Mouse (Mus musculus) CH12.LX (cell line): Measurements from ENCODE around the gene Tmem206. TPM values are rescaled to one million over a fixed set of nuclear protein-coding genes. Genes with fewer than 3 reads are reported as not detected.

ENCODE experiments used
- DNase-seq: peaks from one replicate; pipeline ENCODE4 v3.0.0-alpha.2; 2013; ENCODE audit errors: extremely low read depth
- H3K27ac ChIP-seq: 2 replicates; pipeline ENCODE4 v1.5.1; 2012; ENCODE audit warnings: low read depth, mild to moderate bottlenecking, control low read depth, moderate library complexity; ENCODE audit not compliant: insufficient read depth
- H3K27me3 ChIP-seq: replicated peaks from 2 replicates; pipeline ENCODE3; 2012; ENCODE audit warnings: inconsistent platforms
- H3K36me3 ChIP-seq, 2 experiments: replicated peaks in 1 of 2; 2 replicates each; pipeline versions ENCODE3 to v1.6.1; 2012; ENCODE audit warnings: inconsistent platforms in 1 of 2, low read length in 1 of 2, mild to moderate bottlenecking in 1 of 2, mixed read lengths in 1 of 2, moderate library complexity in 1 of 2; ENCODE audit not compliant: control insufficient read depth in 1 of 2, insufficient read depth in 1 of 2
- H3K4me1 ChIP-seq, 2 experiments: 2 replicates each; pipeline ENCODE4 v1.6.1; 2012; ENCODE audit warnings: inconsistent platforms in 1 of 2, moderate library complexity in 1 of 2; ENCODE audit not compliant: insufficient read depth in 2 of 2, control insufficient read depth in 1 of 2
- H3K4me2 ChIP-seq: 2 replicates; pipeline ENCODE4 v1.6.1; 2012; ENCODE audit warnings: low read depth, mild to moderate bottlenecking, control low read depth; ENCODE audit not compliant: poor library complexity, insufficient read depth, severe bottlenecking
- H3K4me3 ChIP-seq, 3 experiments: fragments of 150-350 bp in 1 of 3; sonication (generic) in 1 of 3; replicated peaks in 1 of 3; 2 replicates each; pipeline versions ENCODE3 to v1.5.1; 2011 to 2012; ENCODE audit warnings: low read depth in 2 of 3, low read length in 2 of 3, mild to moderate bottlenecking in 2 of 3, moderate library complexity in 2 of 3, control low read depth in 1 of 3, improper control_type of control experiment in 1 of 3, inconsistent platforms in 1 of 3, mixed read lengths in 1 of 3; ENCODE audit not compliant: poor library complexity in 1 of 3
- H3K79me2 ChIP-seq: replicated peaks from 2 replicates; pipeline ENCODE4 v1.6.1; 2012; ENCODE audit warnings: mild to moderate bottlenecking, moderate library complexity; ENCODE audit not compliant: control insufficient read depth, poor library complexity, insufficient read depth, severe bottlenecking; ENCODE audit errors: extremely low read depth
- H3K9ac ChIP-seq: 2 replicates; pipeline ENCODE4 v1.6.1; 2012; ENCODE audit warnings: low read depth, mild to moderate bottlenecking, control low read depth, moderate library complexity; ENCODE audit not compliant: insufficient read depth
- H3K9me3 ChIP-seq: replicated peaks from 2 replicates; pipeline ENCODE3; 2012; ENCODE audit warnings: low read length, inconsistent platforms, mixed read lengths
- BHLHE40 ChIP-seq: IDR thresholded peaks from 2 replicates; pipeline ENCODE4 v1.6.1; 2011; ENCODE audit warnings: mild to moderate bottlenecking, low read depth, low read length, improper control_type of control experiment
- CHD2 ChIP-seq: IDR thresholded peaks from 2 replicates; pipeline ENCODE4 v1.6.1; 2011; ENCODE audit warnings: low read length, improper control_type of control experiment
- CTCF ChIP-seq, 2 experiments: IDR thresholded peaks in 1 of 2; conservative IDR thresholded peaks in 1 of 2; 2 replicates each; pipeline ENCODE4 v1.5.1; 2011 to 2012; ENCODE audit warnings: low read depth in 2 of 2, low read length in 2 of 2, improper control_type of control experiment in 1 of 2, inconsistent platforms in 1 of 2, mild to moderate bottlenecking in 1 of 2, moderate library complexity in 1 of 2
- E2F4 ChIP-seq: IDR thresholded peaks from 2 replicates; pipeline ENCODE4 v1.6.1; 2011; ENCODE audit warnings: low read depth, low read length, improper control_type of control experiment; ENCODE audit not compliant: insufficient replicate concordance
- EP300 ChIP-seq: IDR thresholded peaks from 2 replicates; pipeline ENCODE4 v1.6.1; 2011; ENCODE audit warnings: low read length, improper control_type of control experiment
- GABPA ChIP-seq: IDR thresholded peaks from 2 replicates; pipeline ENCODE4 v1.6.1; 2012; ENCODE audit warnings: low read depth, low read length, improper control_type of control experiment, inconsistent platforms; ENCODE audit not compliant: insufficient replicate concordance
- HCFC1 ChIP-seq: IDR thresholded peaks from 2 replicates; pipeline ENCODE4 v1.6.1; 2012; ENCODE audit warnings: low read depth, mild to moderate bottlenecking, inconsistent platforms, low read length, improper control_type of control experiment
- MEF2A ChIP-seq: IDR thresholded peaks from 2 replicates; pipeline ENCODE4 v1.6.1; 2014; ENCODE audit warnings: low read depth, mild to moderate bottlenecking, inconsistent platforms, low read length, improper control_type of control experiment, borderline replicate concordance
- MXI1 ChIP-seq: IDR thresholded peaks from 2 replicates; pipeline ENCODE4 v1.6.1; 2011; ENCODE audit warnings: mild to moderate bottlenecking, low read depth, low read length, improper control_type of control experiment
- MYC ChIP-seq: IDR thresholded peaks from 2 replicates; pipeline ENCODE4 v1.6.1; 2011; ENCODE audit warnings: low read depth, mild to moderate bottlenecking, improper control_type of control experiment, low read length
- PAX5 ChIP-seq: IDR thresholded peaks from 2 replicates; pipeline ENCODE4 v1.6.1; 2012; ENCODE audit warnings: low read length, inconsistent platforms, mixed read lengths
- POLR2AphosphoS2 ChIP-seq: IDR thresholded peaks from 2 replicates; pipeline ENCODE4 v1.6.1; 2011; ENCODE audit warnings: low read depth, low read length, improper control_type of control experiment
- RAD21 ChIP-seq: IDR thresholded peaks from 2 replicates; pipeline ENCODE4 v1.6.1; 2011; ENCODE audit warnings: low read depth, mild to moderate bottlenecking, low read length, improper control_type of control experiment, moderate library complexity
- TBP ChIP-seq: conservative IDR thresholded peaks from 2 replicates; pipeline ENCODE4 v1.6.1; 2011; ENCODE audit warnings: low read depth, low read length, improper control_type of control experiment
- TCF12 ChIP-seq: IDR thresholded peaks from 2 replicates; pipeline ENCODE4 v1.6.1; 2014; ENCODE audit warnings: low read depth, mild to moderate bottlenecking, inconsistent platforms, low read length, improper control_type of control experiment
- ZC3H11A ChIP-seq: IDR thresholded peaks from 2 replicates; pipeline ENCODE4 v1.6.1; 2012; ENCODE audit warnings: low read depth, mild to moderate bottlenecking, inconsistent platforms, low read length, improper control_type of control experiment
- ZNF384 ChIP-seq: IDR thresholded peaks from 2 replicates; pipeline ENCODE4 v1.6.1; 2012; ENCODE audit warnings: low read depth, low read length, improper control_type of control experiment, inconsistent platforms
- dilution Hi-C: fragments of 300-500 bp; cut with MboI; formaldehyde crosslinking; loops from 2 replicates; pipeline ENCODE4 v1.14.3; 2020; ENCODE audit warnings: low sequenced_read_pairs; ENCODE audit not compliant: extremely low pct_unique_long_range_greater_than_20kb, extremely low pct_ligation_motif_present
- in situ Hi-C: fragments of 300-500 bp; cut with MboI; formaldehyde crosslinking; loops from 3 replicates; pipeline ENCODE4 v1.14.3; 2019; ENCODE audit warnings: low sequenced_read_pairs, low pct_ligation_motif_present, low pct_unique_long_range_greater_than_20kb, mixed read lengths
- polyA plus RNA-seq: library from polyadenylated mRNA; unstranded; fragments of >175 nt; gene quantifications from 2 replicates; pipeline ENCODE4 v1.2.1, GENCODE M21; 2012; ENCODE audit warnings: low read depth; ENCODE audit not compliant: insufficient read length
- total RNA-seq, 2 experiments: library from RNA; depleted of rRNA; stranded (reverse); fragments of 300-350 nt in 1 of 2; fragments of >200 nt in 1 of 2; gene quantifications; 2 replicates each; pipeline ENCODE4 v1.2.3; 2012 to 2014

The Tmem206 gene
- total and polyA plus RNA-seq, 3 experiments, result 13.1 to 16.4 (median 15.4) TPM

DNA sequence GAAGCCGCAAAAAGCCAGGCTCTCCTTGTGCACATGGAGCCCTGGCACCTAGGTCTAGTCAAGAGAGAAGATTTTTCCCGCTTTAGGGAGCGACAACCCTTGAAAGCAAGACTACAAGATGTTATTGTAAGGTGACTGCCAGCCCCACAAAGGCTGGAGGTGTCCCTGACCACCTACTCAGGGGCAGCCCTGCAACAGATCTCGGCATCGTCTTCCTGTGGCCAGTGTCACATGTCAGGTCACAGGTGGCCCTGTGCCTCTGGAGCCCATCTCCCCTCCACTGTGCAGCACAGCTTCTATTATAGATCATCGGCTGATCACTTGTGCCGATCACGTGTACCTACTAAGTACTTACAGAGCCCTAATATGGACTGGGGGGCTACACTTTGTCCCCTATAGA lies 21.9 kb downstream of the Tmem206 start:
- no peak overlapping the region for H3K4me3 ChIP-seq
- H3K9ac ChIP-seq, result no peak overlapping the region
- no peak for DNase-seq
- dilution Hi-C loops, result no loop called here
- H3K9me3 ChIP-seq, result no peaks in the 10 kb centered on the region
- no peak overlapping the region for H3K27ac ChIP-seq
- TF ChIP-seq HCFC1 (no peak), CHD2 (no peak), ZNF384 (no peak), MYC (no peak), BHLHE40 (no peak)
- H3K4me2 ChIP-seq, result no peak overlapping the region
- peaks cover 71 to 87% of the 10 kb centered on the region in 2 experiments for H3K36me3 ChIP-seq
- peaks cover 2 to 17% of the 10 kb centered on the region in 2 experiments; a peak in 3 of 4 replicates for H3K4me1 ChIP-seq
- no peaks in the 10 kb centered on the region for H3K79me2 ChIP-seq
- no peaks in the 10 kb centered on the region for H3K27me3 ChIP-seq
- in situ Hi-C loops, result loop anchor here (25.0 kb wide), 1 partner anchor 465 kb away; the partner anchor contains the start of gene Nek2

GRCm38 (mm10) chr1:191348592-191348991 lies 22.9 kb downstream of the Tmem206 start:
- in situ Hi-C loops, result loop anchor here (25.0 kb wide), 1 partner anchor 464 kb away; the partner anchor contains the start of gene Nek2
- Histone ChIP-seq H3K4me2 (no peak overlapping the region), H3K9me3 (no peaks in the 10 kb centered on the region), H3K4me3 (no peak overlapping the region), H3K36me3 (peaks cover 70 to 85% of the 10 kb centered on the region in 2 experiments)
- DNase-seq, result no peak
- TF ChIP-seq E2F4 (no peak), EP300 (no peak), ZC3H11A (no peak), RAD21 (no peak)
- TF ChIP-seq, all 38 proteins: peak for 0
- dilution Hi-C loops, result no loop called here
- peaks cover 2 to 17% of the 10 kb centered on the region in 2 experiments; a peak in 3 of 4 replicates for H3K4me1 ChIP-seq
- H3K9ac ChIP-seq, result no peak overlapping the region
- no peaks in the 10 kb centered on the region for H3K79me2 ChIP-seq
- H3K27me3 ChIP-seq, result no peaks in the 10 kb centered on the region
- H3K27ac ChIP-seq, result no peak overlapping the region

DNA sequence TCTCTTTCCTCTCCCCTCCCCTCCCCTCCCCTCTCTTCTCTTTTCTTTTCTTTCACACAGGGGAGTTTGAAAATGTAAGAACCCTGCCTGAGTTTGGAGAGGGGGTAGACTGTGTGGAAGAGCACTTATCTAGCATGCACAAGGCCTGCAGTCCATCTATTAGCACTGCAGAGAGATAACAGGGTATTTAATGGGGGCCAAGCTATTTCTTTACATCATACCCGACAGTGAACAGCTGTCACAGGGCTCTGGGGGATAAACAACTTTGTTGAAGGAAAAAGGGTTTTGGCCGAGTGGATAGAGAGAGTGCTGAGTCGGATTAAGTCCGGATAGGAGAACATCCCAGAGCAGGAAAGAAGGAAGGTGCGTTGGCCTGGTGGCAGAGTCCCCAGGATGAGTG lies 23.3 kb downstream of the Tmem206 start:
- DNase-seq, result no peak
- peaks cover 70 to 85% of the 10 kb centered on the region in 2 experiments for H3K36me3 ChIP-seq
- H3K4me3 ChIP-seq, result no peak overlapping the region
- no peaks in the 10 kb centered on the region for H3K9me3 ChIP-seq
- no peak overlapping the region for H3K4me2 ChIP-seq
- no peaks in the 10 kb centered on the region for H3K79me2 ChIP-seq
- H3K27me3 ChIP-seq, result no peaks in the 10 kb centered on the region
- no peak overlapping the region for H3K27ac ChIP-seq
- H3K9ac ChIP-seq, result no peak overlapping the region
- TF ChIP-seq MXI1, result no peak
- no peak for TF ChIP-seq CTCF (conservative IDR thresholded peaks at IDR 0.05 in 1 of 2, IDR thresholded peaks at IDR 0.05 in 1 of 2; ENCODE audit: low read depth in 2 of 2, low read length in 2 of 2)
- no peak for TF ChIP-seq TCF12
- no peak for TF ChIP-seq POLR2AphosphoS2
- no peak for TF ChIP-seq PAX5
- no peak for TF ChIP-seq MEF2A
- no peak for TF ChIP-seq TBP
- no peak for TF ChIP-seq GABPA
- no peak for TF ChIP-seq E2F4
- H3K4me1 ChIP-seq, result peaks cover 2 to 17% of the 10 kb centered on the region in 2 experiments; a peak in 3 of 4 replicates
- dilution Hi-C loops, result no loop called here
- in situ Hi-C loops, result loop anchor here (25.0 kb wide), 1 partner anchor 463 kb away; the partner anchor contains the start of gene Nek2
